Mouse (Mus musculus) layer of hippocampus, adult 8-10 months (tissue): ENCODE results near the gene Dcun1d3. TPM values are rescaled to one million over a fixed set of nuclear protein-coding genes. Genes with fewer than 3 reads are reported as not detected.

Source experiments
- DNase-seq, 2 experiments: peaks; one replicate each; pipeline ENCODE4 v3.0.0; 2022; ENCODE audit warnings: low spot score in 2 of 2
- total RNA-seq, 4 experiments: library from RNA; stranded (reverse); gene quantifications; 2 replicates each; pipeline ENCODE4 v1.2.4; 2022

Dcun1d3 gene
- total RNA-seq = 10 to 100 TPM; 19.6 to 42.2 (median 25.1) TPM

- peak; percentile 97 for DNase-seq
These were observed at the start of gene Dcun1d3, which contains the start of gene Lyrm1 for GRCm38 (mm10) chr7:119895639-119896512. Gene Dcun1d3, minus strand, starts transcription at chr7:119896298. Gene Lyrm1, plus strand, starts transcription at chr7:119895861.

GRCm38 (mm10) chr7:119941569-119941968, 45.5 kb upstream of the Dcun1d3 start:
- DNase-seq = no peak

DNA sequence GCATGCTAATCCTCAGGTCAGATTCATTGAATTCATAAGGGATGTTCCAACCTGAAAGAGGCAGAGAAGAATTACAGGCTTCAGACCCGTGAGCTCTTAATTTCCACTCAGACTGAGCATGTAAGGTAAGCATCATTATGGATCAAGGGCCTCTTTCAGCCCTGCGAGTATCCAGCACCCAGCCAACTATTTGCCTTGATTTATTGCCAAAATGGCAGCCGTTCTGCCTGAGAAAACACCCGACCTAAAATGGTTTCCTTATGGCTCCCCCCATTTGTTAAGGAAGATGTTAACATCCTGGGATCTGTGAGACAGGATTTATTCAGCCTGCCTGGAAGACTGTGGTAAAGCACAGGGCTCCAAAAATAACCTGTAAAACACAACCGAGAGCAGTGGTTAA, 40.9 kb upstream of the Dcun1d3 start:
- no peak for DNase-seq

DNA sequence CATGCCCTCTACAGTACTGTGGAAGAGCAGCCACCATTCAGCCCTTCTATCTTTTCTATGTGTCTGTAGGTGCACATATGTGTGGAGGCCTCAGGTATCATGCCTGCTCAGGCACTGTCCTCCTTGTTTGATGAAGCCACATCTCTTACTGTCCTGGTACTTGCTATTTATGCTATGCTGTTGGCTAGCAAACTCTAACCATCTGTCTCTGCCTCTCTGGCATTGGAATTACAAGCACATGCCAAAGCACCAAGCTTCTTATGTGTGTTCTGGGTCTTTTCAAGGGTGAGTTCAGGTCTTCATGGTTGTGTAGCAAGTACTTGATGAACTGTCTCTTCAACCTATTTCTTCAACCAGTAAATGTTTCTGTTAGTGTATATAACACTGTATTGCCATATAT, 40.2 kb upstream of the Dcun1d3 start:
- DNase-seq = no peak

- DNase-seq = no peak
These were observed 32.8 kb upstream of the Dcun1d3 start for GRCm38 (mm10) chr7:119928783-119929440.

- no peak for DNase-seq
These were observed 25.0 kb upstream of the Dcun1d3 start for GRCm38 (mm10) chr7:119921054-119921453.

- DNase-seq = no peak
These were observed 24.4 kb upstream of the Dcun1d3 start for GRCm38 (mm10) chr7:119920457-119920856.

GRCm38 (mm10) chr7:119911727-119912126, 15.6 kb upstream of the Dcun1d3 start:
- no peak for DNase-seq

- DNase-seq = no peak
These were observed 10.6 kb upstream of the Dcun1d3 start for GRCm38 (mm10) chr7:119906523-119907215.

GRCm38 (mm10) chr7:119899386-119900057, 3.4 kb upstream of the Dcun1d3 start:
- DNase-seq = no peak

GRCm38 (mm10) chr7:119898247-119898856, 2.3 kb upstream of the Dcun1d3 start:
- DNase-seq = no peak

DNA sequence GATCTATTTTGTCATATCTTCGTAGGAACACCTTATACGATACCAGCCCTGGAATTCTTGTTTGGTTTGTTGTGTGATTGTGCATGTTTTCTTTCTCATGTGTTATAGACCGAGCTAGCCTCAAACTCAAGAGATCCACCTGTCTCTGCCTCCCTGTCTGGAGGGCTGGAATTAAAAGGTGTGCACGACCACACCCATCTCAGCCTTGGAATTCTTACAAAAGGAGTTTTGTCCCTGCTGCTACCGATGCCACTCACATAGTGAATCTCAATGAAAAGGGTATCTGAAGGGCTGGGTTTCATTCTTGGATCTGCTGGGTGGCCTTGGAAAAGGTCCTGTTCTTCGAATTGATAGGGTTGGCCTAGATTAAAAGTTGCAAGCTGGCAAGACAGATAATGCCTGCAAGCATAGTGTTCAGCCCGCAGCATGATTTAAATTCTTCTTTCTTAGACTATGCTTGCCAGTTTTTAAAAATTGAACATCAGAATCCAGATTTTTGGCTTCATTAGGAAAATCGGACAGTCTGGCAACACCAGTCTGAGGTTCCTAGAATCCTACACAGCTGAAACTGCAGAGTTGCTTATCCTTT, 1.5 kb upstream of the Dcun1d3 start:
- no peak for DNase-seq

GRCm38 (mm10) chr7:119894818-119895544, 1.1 kb downstream of the Dcun1d3 start:
- DNase-seq = peak in 1 of 2 experiments; percentile 12

GRCm38 (mm10) chr7:119892742-119893141, 3.4 kb downstream of the Dcun1d3 start:
- no peak for DNase-seq

DNA sequence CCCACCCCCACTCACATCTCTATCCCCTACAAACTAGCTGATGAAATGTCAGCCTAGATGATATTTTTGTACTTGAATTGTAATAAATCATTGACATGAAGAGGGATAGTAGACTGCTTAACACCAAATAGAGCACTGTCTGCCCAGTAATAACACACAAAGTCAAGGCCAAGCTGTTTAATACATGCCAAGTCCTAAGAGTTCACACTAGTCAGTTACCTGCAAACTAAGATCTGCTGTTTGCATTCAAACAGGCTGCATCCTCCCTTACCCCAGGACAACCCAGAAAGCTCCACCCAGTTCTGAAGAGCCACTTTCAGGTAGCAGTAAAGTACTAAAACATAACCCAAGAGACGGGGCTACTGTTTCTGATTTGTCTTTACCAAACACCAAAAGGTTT, 3.9 kb downstream of the Dcun1d3 start:
- no peak for DNase-seq

GRCm38 (mm10) chr7:119887887-119888286, 8.2 kb downstream of the Dcun1d3 start:
- DNase-seq = no peak

- no peak for DNase-seq
These were observed 14.9 kb downstream of the Dcun1d3 start for GRCm38 (mm10) chr7:119881229-119881628.

DNA sequence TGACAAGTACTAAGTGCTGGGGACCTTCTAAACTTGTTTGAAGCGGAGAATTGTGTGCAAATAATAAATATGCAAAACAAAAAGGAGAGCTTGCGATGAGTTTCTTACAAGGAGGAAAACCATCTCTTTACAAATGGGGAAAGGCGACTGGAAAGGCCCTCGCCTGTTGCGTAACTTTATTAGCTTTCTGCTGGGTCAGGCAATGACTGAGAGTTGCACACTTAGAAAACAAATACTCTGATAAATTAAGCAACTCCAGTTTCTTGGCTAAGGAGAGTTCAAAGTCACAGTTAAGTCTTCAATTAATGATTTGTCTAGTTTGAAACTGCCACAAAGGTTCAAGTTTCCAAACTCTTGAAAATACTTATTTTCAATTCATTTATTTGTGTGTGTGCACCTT, 15.8 kb downstream of the Dcun1d3 start:
- DNase-seq = no peak

- no peak for DNase-seq
These were observed 16.9 kb downstream of the Dcun1d3 start for GRCm38 (mm10) chr7:119879171-119879570.
